Mouse (Mus musculus): ENCODE results near the gene Rexo4. TPM values are rescaled to one million over a fixed set of nuclear protein-coding genes. Genes with fewer than 3 reads are reported as not detected.

Rexo4 gene
- 17.8 and 35.4 TPM in 2 replicates for polyA plus RNA-seq (2012; rRNA removed; ENCODE audit: low replicate concordance)

GRCm38 (mm10) chr2:26963923-26964723 is at the start of gene Rexo4:
TSS of gene Rexo4 (minus strand) at chr2:26964386.

GRCm38 (mm10) chr2:27009714-27010244 is 45.6 kb upstream of the Rexo4 start, which contains the start of gene Cacfd1:
TSS of gene Cacfd1 (plus strand) at chr2:27009926.

GRCm38 (mm10) chr2:26973116-26973515 is 8.9 kb upstream of the Rexo4 start, which contains the start of gene Adamts13:
TSS of gene Adamts13 (plus strand) at chr2:26973416.

GRCm38 (mm10) chr2:26933304-26934055 is 30.7 kb downstream of the Rexo4 start, which contains the start of the genes Surf4 and Stkld1:
TSS of gene Surf4 (minus strand) at chr2:26933928.
TSS of gene Stkld1 (plus strand) at chr2:26934047.

GRCm38 (mm10) chr2:26915927-26916728 is 48.1 kb downstream of the Rexo4 start, which contains the start of the genes Surf2 and Surf1:
TSS of gene Surf2 (plus strand) at chr2:26916367.
TSS of gene Surf1 (minus strand) at chr2:26916530.

GRCm38 (mm10) chr2:26910124-26910993 is 53.8 kb downstream of the Rexo4 start, which contains the start of the genes Med22 and Rpl7a:
TSS of gene Med22 (minus strand) at chr2:26910677.
TSS of gene Rpl7a (plus strand) at chr2:26910764.

Other genes starting within 250 kb of the Rexo4 start
- gene Abo, start 99.4 kb downstream of the Rexo4 start, polyA plus RNA-seq (2012; rRNA removed; ENCODE audit: low replicate concordance): not detected in 2 replicates
- 9.1 and 13.7 TPM in 2 replicates for gene Surf6, start 61.5 kb downstream of the Rexo4 start, polyA plus RNA-seq (2012; rRNA removed; ENCODE audit: low replicate concordance)
- 45.2 and 57.1 TPM in 2 replicates for gene Med22, start 53.7 kb downstream of the Rexo4 start, polyA plus RNA-seq (2012; rRNA removed; ENCODE audit: low replicate concordance)
- 643 and 1,211 TPM in 2 replicates for gene Rpl7a, start 53.6 kb downstream of the Rexo4 start, polyA plus RNA-seq (2012; rRNA removed; ENCODE audit: low replicate concordance)
- 30.7 and 39.1 TPM in 2 replicates for gene Surf2, start 48.0 kb downstream of the Rexo4 start, polyA plus RNA-seq (2012; rRNA removed; ENCODE audit: low replicate concordance)
- 62.4 and 65.8 TPM in 2 replicates for gene Surf1, start 47.9 kb downstream of the Rexo4 start, polyA plus RNA-seq (2012; rRNA removed; ENCODE audit: low replicate concordance)
- gene Surf4, start 30.5 kb downstream of the Rexo4 start, polyA plus RNA-seq (2012; rRNA removed; ENCODE audit: low replicate concordance): 277 and 296 TPM in 2 replicates
- 0.30 and 0.46 TPM in 2 replicates for gene Stkld1, start 30.3 kb downstream of the Rexo4 start, polyA plus RNA-seq (2012; rRNA removed; ENCODE audit: low replicate concordance)
- gene Adamts13, start 9.0 kb upstream of the Rexo4 start, polyA plus RNA-seq (2012; rRNA removed; ENCODE audit: low replicate concordance): 0.06 TPM in 1 of 2 replicates, not detected in the other
- gene Cacfd1, start 45.5 kb upstream of the Rexo4 start, polyA plus RNA-seq (2012; rRNA removed; ENCODE audit: low replicate concordance): 40.7 and 73.8 TPM in 2 replicates
- 2.8 and 8.1 TPM in 2 replicates for gene Slc2a6, start 63.6 kb upstream of the Rexo4 start, polyA plus RNA-seq (2012; rRNA removed; ENCODE audit: low replicate concordance)
- 0.19 TPM in 1 of 2 replicates, not detected in the other for gene Mymk, start 107.8 kb upstream of the Rexo4 start, polyA plus RNA-seq (2012; rRNA removed; ENCODE audit: low replicate concordance)
- 3.9 and 8.9 TPM in 2 replicates for gene Adamtsl2, start 115.0 kb upstream of the Rexo4 start, polyA plus RNA-seq (2012; rRNA removed; ENCODE audit: low replicate concordance)
- 0.10 and 0.48 TPM in 2 replicates for gene Fam163b, start 178.1 kb upstream of the Rexo4 start, polyA plus RNA-seq (2012; rRNA removed; ENCODE audit: low replicate concordance)
- gene Dbh, start 200.8 kb upstream of the Rexo4 start, polyA plus RNA-seq (2012; rRNA removed; ENCODE audit: low replicate concordance): 0.68 TPM in 1 of 2 replicates, not detected in the other

Measured in subcutaneous adipose tissue, adult 2 months (tissue).